Mouse (Mus musculus) E14TG2a.4 (cell line): Measurements from ENCODE around the gene Gdf10.

Source experiments
- CTCF ChIP-seq: conservative IDR thresholded peaks from 2 replicates; pipeline ENCODE4 v1.5.1; 2014; ENCODE audit warnings: low read length
- NANOG ChIP-seq: IDR thresholded peaks from 2 replicates; pipeline ENCODE4 v1.6.1; 2014; ENCODE audit warnings: borderline replicate concordance, low read length, mixed read lengths
- POU5F1 ChIP-seq: IDR thresholded peaks from 2 replicates; pipeline ENCODE4 v1.6.1; 2014; ENCODE audit warnings: low read length, borderline replicate concordance

DNA sequence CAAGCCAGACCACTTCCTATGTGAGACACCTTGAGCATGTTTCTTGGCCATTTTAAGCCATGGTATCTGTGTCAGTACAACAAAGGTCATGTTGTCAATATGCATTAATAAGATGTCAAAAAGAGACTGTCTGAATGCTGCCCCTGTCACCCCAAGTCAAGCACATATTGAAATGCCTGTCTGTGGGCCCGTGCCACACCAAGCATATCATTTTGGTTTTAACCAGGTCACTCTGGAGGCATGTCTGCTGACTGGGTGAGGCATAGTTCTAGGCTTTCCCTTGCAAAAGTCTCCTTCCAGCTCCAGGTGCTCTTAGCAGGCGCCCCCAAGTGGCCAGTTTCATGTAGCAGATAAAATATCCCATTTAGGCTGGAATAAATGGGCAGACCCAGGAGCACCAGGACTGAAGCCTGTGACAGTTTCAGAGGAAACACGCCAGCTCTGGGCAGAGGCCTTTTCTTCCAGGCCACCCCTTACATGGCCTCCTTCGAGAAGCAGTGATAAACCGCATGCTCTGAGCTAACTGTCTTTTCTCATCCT is 10.5 kb downstream of the Gdf10 start:
- TF ChIP-seq CTCF (peak; percentile 77), POU5F1 (no peak), NANOG (no peak)
